Mouse (Mus musculus) spleen, adult 2 months (tissue): ENCODE data around the gene Slc10a7.

Experiments
- CTCF ChIP-seq: fragments of 200-500 bp; IDR thresholded peaks from 2 replicates; pipeline ENCODE4 v1.5.1; 2011; ENCODE audit warnings: mild to moderate bottlenecking, inconsistent platforms; ENCODE audit not compliant: insufficient read depth, insufficient read length, insufficient replicate concordance; ENCODE audit errors: extremely low read depth
- POLR2A ChIP-seq: fragments of 200-500 bp; IDR thresholded peaks from 2 replicates; pipeline ENCODE4 v1.6.1; 2011; ENCODE audit warnings: low read depth, low read length, inconsistent platforms

DNA sequence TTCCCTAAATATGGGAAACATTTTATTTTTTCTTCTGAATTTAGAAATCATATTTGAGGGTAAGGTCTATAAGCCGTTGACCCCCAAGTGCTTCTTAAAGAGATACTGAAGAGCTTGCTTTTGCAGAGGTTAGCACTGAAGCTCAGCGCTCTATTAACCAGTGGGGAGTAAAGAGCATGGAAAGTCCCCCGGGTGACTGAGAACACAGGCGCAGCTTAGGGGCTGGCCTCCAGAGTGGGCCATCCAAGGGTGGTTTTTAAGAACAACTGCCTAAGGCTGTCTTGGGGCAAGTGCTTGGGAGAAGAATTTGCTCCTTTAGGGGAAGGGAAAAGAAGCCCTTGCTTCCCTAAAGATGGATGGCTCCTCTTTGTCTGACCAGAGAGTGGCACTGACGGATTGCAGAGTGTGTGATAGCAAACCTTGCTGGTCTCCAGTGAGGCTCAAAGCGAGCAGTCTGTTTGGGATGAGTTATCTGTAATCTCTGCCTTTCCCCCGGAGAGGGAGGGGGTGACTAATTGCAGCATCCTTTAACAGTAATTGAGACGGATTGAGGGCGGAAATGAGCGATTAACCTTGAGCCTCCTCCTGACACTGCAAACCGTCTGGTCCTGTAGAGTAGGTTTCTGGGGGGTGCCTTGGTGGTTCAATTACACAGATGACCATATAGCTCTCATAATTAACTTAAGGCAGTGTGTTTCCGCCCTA lies 115.7 kb downstream of the Slc10a7 start:
- no peak for TF ChIP-seq POLR2A
- TF ChIP-seq CTCF, result no peak
